Mouse (Mus musculus) granulocyte monocyte progenitor cell, adult 5-6 weeks (primary cell): ENCODE results near the gene Ints5. TPM values are rescaled to one million over a fixed set of nuclear protein-coding genes. Genes with fewer than 3 reads are reported as not detected.
A peak's percentile ranks its signal among the peaks of the same experiment; 100 is the strongest.
"Not testable (repeated sequence)": the region's sequence is repeated elsewhere in the genome, so short reads cannot be mapped to it uniquely, and the experiment has no call there.

ENCODE experiments used
- ATAC-seq: replicated peaks from 2 replicates; pipeline ENCODE4 v1.8.0; 2016; ENCODE audit warnings: mild to moderate bottlenecking, moderate TSS enrichment, inconsistent platforms; ENCODE audit not compliant: poor library complexity, severe bottlenecking
- total RNA-seq, 2 experiments: library from RNA; stranded (forward) in 1 of 2; stranded (reverse) in 1 of 2; fragments of 200-712, 200-1000 nt in 1 of 2; fragments of >200 nt in 1 of 2; fragmentation: Nextera tagmentation in 1 of 2; gene quantifications; 2 replicates each; pipeline ENCODE4 v1.2.3; 2014 to 2017

Ints5 gene
- total RNA-seq, 2 experiments from 2014 or later, result 11.6 to 23.7 TPM

- no peak for ATAC-seq
Observed at GRCm38 (mm10) chr19:8886916-8887584, 5.8 kb upstream of the Ints5 start.

DNA sequence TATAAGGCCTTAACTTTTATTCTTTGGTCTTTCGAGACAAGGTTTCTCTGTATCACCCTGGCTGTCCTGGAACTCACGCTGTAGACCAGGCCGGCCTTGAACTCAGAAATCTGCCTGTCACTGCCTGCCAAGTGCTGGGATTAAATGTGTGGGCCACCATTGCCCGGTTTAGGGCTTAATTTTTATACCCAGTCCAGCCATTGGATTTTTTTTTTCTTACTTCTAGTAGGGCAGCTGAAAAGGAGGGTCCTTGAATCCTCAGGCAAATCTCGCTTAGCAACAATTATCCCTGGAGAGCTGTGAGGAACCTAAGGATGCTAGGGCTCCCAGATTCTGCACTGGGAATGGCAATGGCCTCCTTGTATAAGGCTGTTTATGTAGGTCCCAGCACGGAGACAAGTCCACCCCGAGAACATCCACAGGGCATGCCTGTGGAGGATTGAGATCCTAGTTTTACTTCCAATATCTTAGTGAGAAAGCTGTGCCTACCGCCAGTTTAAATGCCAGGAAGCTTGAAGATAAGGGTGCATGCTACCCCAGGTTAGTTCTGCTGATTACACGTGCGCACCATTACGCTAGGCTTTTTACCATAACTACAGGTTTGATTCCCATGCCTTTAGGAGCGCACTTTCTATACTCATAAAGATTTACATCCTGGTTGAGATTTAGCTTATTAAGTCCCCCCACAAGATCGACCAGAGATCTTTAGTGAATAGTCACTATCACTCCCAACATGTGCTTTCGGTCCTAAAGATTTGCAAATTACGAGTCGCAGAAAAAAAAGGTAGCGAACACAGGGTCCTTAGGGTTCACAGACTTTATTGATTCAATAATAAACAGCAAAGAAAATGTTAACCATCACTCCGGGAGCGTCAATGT lies 5.0 kb upstream of the Ints5 start:
- no peak for ATAC-seq

DNA sequence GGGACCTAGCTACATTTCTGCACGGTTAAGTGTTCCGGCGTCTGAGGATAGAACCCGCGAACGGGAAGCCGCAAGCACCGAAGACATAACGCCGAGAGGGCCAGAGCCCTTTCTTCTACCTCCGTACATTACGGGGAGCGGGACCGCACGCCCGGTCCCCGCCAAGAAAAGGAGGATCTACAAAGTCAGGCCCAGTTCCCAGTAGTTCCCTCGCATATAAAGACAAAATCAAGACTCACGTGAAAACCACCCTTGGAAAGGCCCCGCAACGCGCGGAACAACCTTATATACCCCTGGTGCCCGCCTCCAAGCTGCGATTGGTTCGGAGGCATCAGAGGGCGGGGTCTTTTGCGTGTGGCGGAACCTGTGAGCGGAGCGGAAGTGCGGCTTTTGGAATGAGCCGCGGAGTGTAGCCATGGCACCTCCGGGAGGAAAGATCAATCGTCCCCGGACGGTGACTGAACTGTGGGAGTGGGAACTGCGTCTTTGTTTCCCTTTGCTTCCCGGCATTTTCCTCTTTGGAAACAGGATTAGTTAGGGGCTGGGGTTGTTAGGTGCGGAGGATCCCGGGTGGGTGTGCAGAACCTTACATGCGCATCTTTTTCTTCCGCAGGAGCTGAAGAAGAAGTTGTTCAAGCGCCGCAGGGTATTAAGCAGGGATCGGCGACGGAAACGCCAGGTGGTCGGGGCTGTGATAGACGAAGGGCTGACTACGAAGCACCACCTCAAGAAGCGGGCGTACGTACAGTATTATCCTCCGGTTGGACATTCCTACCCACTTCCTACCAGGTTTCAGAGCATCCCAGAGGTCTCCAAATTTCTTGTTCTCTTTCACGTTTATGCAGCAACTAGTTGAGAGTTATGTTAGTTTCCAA lies 4.1 kb upstream of the Ints5 start, which contains the start of the genes 1810009A15Rik and Gm49416:
Gene 1810009A15Rik (plus strand): TSS at position 343 of the 875 bp plus-strand sequence.
Gene Gm49416 (plus strand): TSS at position 416 of the 875 bp plus-strand sequence.
- ATAC-seq, result peak; percentile 87

GRCm38 (mm10) chr19:8895397-8895960 lies 2.7 kb downstream of the Ints5 start:
- ATAC-seq, result no peak

DNA sequence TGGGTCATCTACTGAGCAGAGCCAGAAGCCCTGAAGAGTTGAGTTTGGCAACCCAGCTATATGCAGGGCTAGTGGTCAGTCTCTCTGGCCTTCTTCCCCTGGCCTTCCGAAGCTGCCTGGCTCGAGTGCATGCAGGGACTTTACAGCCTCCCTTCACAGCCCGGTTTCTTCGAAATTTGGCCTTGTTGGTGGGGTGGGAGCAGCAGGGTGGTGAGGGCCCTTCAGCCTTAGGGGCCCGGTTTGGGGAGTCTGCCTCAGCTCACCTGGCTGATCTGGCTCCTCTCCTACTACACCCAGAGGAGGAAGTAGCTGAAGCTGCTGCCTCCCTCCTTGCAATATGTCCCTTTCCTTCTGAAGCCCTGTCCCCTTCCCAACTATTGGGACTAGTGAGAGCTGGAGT lies 3.4 kb downstream of the Ints5 start:
- not testable (repeated sequence) for ATAC-seq

DNA sequence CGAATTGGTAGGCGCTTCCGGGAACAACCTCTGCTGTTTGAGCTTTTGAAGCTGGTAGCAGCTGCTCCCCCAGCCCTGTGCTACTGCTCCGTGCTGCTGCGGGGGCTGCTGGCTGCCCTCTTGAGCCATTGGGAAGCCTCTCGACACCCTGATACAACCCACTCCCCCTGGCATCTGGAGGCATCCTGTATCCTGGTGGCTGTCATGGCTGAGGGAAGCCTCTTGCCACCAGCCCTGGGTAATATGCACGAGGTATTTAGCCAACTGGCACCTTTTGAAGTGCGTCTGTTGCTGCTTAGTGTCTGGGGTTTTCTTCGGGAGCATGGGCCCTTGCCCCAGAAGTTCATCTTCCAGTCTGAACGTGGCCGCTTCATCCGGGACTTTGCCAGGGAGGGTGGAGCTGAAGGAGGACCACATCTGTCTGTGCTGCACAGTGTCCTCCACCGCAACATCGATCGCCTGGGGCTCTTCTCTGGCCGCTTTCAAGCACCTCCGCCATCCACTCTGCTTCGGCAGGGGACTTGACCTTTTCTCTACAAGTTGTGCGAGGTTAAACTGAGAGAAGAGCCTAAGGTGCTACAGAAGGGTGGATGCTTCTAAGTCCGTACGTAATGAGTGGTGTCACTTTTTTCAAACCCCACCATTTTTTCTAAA lies 4.5 kb downstream of the Ints5 start:
- not testable (repeated sequence) for ATAC-seq

- peak; percentile 96 for ATAC-seq
Observed at GRCm38 (mm10) chr19:8897865-8898495, 5.2 kb downstream of the Ints5 start, which contains the start of gene Ganab. Gene Ganab (plus strand): TSS chr19:8898071.

DNA sequence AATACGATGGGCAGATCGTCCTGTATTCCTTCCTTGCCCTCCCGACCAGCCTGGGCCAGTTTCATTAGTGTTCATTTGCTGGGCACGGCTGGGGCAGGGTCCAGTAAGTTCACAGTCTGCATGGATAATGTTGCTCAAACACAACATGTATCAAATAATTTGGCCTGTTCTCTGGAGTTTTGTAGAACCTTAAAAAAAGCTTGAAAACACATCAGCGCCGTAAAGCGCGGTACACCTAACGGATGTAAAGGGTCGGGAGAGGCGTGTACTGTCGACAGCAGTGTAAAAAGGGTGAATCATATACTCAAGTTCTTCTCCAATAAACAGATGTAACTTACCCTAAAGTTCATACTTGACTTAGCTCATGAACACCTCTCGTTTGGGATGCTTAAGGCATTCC lies 5.8 kb downstream of the Ints5 start:
- no peak for ATAC-seq

- no peak for ATAC-seq
Observed at GRCm38 (mm10) chr19:8899079-8899478, 6.3 kb downstream of the Ints5 start.

DNA sequence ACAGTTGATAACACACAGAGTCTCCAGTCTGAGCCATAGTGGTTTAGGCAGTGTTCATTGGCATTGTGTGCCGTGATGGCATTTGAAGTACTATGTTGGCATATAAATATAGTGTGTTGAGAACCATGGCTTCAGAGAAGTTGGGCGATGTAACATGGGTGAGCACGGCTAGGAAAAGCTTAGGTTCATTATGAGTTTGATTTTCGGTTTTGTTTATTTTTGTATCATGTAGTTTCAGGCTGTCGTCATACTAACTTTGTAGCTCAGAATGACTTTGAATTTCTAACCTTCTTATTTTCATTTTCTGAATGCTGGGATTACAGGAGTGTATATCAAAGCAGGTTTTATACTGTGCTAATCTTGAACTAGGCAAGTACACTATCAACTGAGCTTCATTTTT lies 10.6 kb downstream of the Ints5 start:
- no peak for ATAC-seq

GRCm38 (mm10) chr19:8908531-8908930 lies 15.7 kb downstream of the Ints5 start:
- no peak for ATAC-seq

GRCm38 (mm10) chr19:8911810-8912209 lies 19.0 kb downstream of the Ints5 start:
- no peak for ATAC-seq

GRCm38 (mm10) chr19:8914212-8914611 lies 21.4 kb downstream of the Ints5 start:
- ATAC-seq, result no peak

GRCm38 (mm10) chr19:8919000-8919399 lies 26.2 kb downstream of the Ints5 start:
- no peak for ATAC-seq

DNA sequence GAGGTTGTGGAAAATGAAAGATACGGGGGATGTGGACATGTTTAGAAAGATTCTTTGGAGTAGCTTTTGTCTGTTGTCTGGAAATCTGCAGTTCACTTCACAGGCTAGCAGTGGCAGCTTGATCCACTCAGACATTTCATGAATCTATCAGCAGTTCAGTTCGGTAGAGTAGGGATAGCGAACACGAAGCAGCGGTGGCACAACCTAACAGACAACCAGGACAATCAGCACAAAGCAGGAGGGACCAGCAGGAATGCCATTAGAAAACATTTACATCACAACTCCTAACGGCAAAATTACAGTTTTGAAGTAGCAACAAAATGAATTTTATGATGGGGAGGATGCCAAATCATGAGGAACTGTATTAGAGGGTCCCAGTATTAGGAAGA lies 26.9 kb downstream of the Ints5 start:
- no peak for ATAC-seq

- peak; percentile 90 for ATAC-seq
Observed at GRCm38 (mm10) chr19:8920073-8920736, 27.4 kb downstream of the Ints5 start, which contains the start of gene B3gat3. Gene B3gat3 (plus strand): TSS chr19:8920374.

- no peak for ATAC-seq
Observed at GRCm38 (mm10) chr19:8920836-8921291, 28.1 kb downstream of the Ints5 start.

DNA sequence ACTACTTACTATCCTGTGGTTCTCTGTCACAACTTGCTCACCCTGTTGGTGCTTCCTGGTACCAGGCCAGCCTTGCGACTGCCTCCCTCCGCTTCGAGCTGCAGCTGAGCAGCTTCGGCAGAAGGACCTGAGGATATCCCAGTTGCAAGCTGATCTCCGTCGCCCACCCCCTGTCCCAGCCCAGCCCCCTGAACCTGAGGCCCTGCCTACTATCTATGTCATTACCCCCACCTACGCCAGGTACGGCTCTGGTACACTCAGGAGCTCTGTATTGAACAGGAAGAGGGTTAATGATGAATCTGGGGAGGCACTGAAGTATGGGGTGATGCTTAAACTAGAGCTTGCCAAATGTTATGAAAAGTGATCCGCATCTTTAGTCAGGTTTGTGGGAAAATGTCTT lies 28.9 kb downstream of the Ints5 start:
- ATAC-seq, result no peak
